ENCODE assay signal across 23 mouse cellular contexts in genomic region chr10:10443558-10443957, GRCm38 (mm10).
"Had no signal": no experiment of that assay in that cellular context is flagged by ENCODE, and none has a peak within 500 bp of the region (broad histone marks: within the 10 kb centered on the region; RNA-seq: fewer than 3 reads in every experiment).

No protein-coding gene starts in this region.

- ATAC-seq: hindbrain, embryonic 16.5 days; intestine, embryonic 16.5 days had no signal

- DNase-seq: gastrocnemius, adult 2 months; gastrocnemius, postnatal 10 days; gastrocnemius, postnatal 25 days; heart, adult 18-20 months; heart, postnatal 10 days; heart, postnatal 4 days; kidney, adult 18-20 months; kidney, adult 8-10 months; kidney, postnatal 10 days; kidney, postnatal 36 days; layer of hippocampus, adult 9-11 months; layer of hippocampus, postnatal 36 days; left cerebral cortex, postnatal 4 days had no signal

- H3K9ac ChIP-seq: heart, embryonic 12.5 days; hindbrain, embryonic 12.5 days; hindbrain, embryonic 14.5 days; limb, embryonic 15.5 days; liver, embryonic 14.5 days had no signal

- H3K27ac ChIP-seq: gastrocnemius, adult 2 months; heart, embryonic 10.5 days; hindbrain, embryonic 10.5 days; hindbrain, embryonic 12.5 days; hindbrain, embryonic 14.5 days; limb, embryonic 15.5 days; liver, embryonic 14.5 days had no signal

- H3K4me1 ChIP-seq: heart, embryonic 10.5 days; heart, embryonic 12.5 days; hindbrain, embryonic 10.5 days; hindbrain, embryonic 12.5 days; limb, embryonic 15.5 days had no signal

- H3K4me3 ChIP-seq: gastrocnemius, adult 2 months; heart, embryonic 10.5 days; heart, embryonic 12.5 days; hindbrain, embryonic 10.5 days; hindbrain, embryonic 12.5 days; limb, embryonic 15.5 days had no signal

- H3K36me3 ChIP-seq: heart, embryonic 10.5 days; heart, embryonic 12.5 days; hindbrain, embryonic 10.5 days; hindbrain, embryonic 12.5 days; limb, embryonic 15.5 days had no signal

- H3K27me3 ChIP-seq: heart, embryonic 12.5 days; hindbrain, embryonic 12.5 days; limb, embryonic 15.5 days had no signal

- H3K4me2 ChIP-seq: heart, embryonic 12.5 days; hindbrain, embryonic 12.5 days; hindbrain, embryonic 14.5 days; limb, embryonic 15.5 days; liver, embryonic 11.5 days had no signal

- H3K9me3 ChIP-seq: heart, embryonic 10.5 days; limb, embryonic 15.5 days had no signal
